Mouse (Mus musculus) NIH3T3 (cell line): ENCODE results near the gene Csf2rb.
"Not testable (repeated sequence)": the region's sequence is repeated elsewhere in the genome, so short reads cannot be mapped to it uniquely, and the experiment has no call there.

Experiments
- DNase-seq: peaks from one replicate; pipeline ENCODE4 v3.0.0-alpha.2; 2012; ENCODE audit warnings: low read depth

Gene Csf2rb

DNA sequence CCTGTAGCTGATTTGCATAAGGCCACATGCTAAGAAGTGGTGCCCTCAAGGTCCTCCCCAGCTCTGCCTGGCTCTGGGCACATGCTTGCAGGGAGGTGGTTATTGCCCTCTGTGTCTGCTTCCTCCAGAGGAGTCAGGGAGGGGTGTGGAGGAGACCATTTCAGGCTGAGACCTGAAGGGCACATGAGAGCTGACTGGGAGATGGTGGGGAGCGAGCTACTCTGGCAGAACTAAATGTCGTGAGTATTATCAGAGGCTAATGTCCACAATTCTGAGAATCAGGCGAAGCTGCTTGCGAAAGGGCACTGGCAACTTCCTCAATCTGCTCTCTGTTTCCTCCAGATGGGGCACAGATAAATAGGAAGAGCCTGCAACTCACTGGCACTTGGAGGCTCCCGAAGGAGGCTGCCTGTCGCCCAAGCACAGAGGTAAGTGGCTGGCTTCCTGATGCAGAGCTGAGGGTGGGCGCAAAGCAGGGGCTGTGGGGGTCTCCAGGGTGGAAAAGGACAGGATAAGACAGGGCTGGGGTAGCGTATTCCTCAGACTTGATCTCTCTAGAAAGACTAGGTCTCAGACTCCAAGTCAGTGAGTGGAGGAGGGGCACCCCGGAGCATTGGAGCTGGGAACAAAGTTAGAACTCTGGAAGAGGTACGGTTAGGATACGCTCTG is at the start of gene Csf2rb:
TSS of gene Csf2rb (plus strand) at position 82 of the 669 bp plus-strand sequence.
- no peak for DNase-seq

GRCm38 (mm10) chr15:78278308-78278707 is 47.2 kb upstream of the Csf2rb start:
- DNase-seq = no peak

DNA sequence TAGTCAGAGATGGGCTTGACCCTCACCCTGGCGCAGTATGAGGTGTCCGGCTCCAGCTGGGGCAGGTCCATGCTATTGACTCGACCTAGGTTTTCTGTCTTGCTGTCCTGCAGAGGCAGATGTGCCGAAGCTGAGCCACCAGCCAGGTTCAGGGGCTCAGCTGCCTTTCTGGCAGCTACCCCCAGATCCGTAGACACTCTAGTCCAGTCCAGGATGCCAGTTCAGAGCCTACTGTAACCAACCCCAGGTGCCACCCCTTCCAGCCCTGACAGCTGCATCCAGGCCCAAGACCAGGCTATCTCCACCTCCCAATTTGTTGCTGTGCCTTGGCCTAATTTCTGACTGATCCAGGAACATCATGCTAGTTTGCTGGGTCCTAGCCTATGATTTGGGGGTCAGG is 37.6 kb upstream of the Csf2rb start:
- DNase-seq = no peak

DNA sequence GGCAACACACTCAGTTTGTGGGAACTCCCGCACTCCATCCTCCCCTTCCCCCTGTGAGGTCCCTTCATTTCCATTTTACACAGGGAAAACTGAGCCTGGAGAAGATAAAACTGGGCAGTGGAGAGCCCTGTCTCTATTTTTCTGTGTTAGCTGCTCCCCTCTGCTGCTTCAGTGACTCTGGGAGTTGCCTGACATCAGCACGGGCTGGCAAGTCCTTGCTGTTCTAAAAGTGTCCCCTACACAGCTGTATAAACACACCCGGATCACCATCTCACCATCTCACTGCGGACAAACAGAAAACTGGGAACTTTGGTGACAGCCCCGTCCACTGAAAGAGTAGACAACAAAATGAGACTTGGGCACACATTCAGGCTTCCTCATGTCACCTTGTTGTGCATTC is 35.8 kb upstream of the Csf2rb start:
- not testable (repeated sequence) for DNase-seq

DNA sequence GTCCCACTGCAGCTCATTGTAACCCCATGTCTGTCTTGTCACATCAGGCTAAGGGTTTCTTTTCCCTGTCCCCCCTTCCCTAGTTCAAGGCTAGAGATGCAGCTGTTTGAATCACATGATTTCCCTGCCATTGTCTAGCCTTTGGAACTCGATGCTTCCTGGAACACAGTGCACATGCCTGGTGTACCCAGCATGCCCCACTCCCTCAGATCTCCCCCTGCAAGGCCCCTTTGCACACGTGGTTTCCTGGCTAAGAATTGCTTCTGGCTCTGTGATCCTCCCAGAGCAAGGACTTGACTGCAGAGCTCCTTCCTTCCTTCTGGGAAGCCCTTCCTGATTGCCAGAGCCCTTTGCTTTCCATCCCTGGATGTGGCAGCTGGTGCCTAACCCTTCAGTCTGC is 32.3 kb upstream of the Csf2rb start:
- not testable (repeated sequence) for DNase-seq

DNA sequence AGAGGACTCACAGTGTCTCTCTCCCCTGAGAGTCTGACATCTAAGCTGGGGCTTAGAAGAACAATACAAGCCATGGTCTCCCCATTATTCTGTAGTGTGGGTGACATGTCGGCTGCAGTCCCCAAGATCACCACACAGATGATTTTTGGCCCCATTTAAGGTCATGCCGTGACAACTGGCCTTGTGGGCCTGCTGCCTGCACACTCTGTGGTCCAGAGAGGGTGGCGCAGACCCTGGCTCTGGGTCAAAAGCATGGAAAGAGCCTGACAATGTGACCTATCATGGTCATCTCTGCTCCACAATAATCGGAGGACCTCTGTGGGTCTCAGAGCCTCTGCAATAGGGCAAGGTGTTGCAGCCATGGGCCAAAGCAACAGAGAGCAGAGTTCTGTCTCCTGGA is 31.8 kb upstream of the Csf2rb start:
- no peak for DNase-seq

DNA sequence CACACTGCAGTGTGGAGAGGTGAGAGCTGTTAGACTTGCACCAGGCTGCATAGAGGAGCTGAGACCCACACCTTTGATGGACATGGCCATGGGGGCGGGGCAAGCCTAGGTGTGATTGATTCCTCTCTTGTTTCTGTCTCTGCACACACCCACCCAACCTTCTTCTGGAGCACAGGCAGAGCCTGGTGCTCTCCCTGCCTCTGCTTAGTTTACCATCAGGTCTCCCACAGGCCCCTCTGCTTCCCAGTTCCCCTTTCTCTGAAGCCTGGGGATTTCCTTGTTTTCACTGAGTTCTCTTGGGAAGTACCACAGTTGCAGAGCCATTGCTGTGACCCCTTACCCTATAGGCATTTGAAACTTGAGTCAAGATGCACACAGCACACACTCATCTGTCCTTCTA is 27.0 kb upstream of the Csf2rb start:
- no peak for DNase-seq

DNA sequence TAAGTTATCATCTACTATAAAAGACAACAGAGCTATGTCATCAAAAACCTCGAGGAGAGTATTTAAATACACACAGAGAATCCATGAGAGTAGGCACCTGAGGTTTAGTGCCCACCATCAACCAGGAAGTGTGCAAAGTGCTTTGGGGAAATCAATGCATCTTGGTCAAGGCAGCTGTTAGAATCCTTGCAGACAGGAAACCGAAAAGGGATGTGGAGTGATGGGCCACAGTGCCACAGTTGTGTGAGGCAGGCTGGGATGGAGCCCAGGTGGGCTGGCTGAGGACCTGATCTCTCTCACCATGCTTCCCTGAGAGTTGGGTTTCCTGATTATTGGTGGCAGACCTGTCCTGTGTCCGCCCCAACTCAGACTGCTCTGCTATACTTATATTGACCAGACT is 25.9 kb upstream of the Csf2rb start:
- DNase-seq = no peak

DNA sequence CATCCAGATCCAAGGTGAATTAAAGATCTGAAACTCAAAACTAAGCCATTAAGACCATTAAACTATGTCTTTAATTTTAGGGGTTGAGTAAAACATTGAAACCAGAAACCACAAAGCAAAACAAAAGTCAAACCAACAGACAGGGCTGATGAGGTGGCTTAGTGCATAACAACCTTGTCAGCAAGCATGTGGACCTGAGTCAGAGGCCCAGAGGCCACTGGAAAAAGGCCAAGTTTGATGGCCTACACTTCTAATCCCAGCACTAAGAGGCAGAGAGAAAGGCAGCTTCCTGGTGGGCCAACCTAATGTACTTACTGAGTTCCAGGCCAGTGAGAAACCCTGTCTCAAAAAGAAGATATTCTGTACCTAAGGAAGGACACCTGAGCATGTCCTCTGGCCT is 24.8 kb upstream of the Csf2rb start:
- peak; percentile 68 for DNase-seq

GRCm38 (mm10) chr15:78302718-78303117 is 22.8 kb upstream of the Csf2rb start:
- DNase-seq = no peak

DNA sequence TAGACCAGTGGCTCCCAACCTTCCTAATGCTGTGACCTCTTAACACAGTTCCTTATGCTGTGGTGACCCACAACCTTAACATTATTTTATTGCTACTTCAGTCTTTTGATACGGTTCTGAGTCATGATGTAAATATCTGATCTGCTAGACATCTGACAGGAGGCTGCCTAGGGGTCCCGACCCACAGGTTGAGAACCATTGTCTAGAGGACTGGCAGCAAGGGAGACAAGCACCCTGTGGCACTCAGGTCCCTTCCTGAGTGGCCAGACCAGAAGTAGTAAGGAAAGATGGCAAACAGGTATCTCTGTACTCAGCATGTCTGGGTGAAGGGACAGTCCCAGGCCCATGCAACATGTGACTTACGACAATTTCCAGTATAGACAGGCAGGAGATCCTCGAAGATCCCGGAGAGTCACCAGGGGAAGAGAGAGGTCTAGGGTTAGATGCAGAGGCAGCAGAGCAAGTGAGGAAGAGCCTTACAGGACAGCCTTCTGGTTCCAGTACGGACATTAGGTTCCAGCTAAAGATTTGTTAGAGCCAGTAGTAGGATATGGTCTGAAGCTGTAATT is 21.8 kb upstream of the Csf2rb start:
- DNase-seq = no peak

DNA sequence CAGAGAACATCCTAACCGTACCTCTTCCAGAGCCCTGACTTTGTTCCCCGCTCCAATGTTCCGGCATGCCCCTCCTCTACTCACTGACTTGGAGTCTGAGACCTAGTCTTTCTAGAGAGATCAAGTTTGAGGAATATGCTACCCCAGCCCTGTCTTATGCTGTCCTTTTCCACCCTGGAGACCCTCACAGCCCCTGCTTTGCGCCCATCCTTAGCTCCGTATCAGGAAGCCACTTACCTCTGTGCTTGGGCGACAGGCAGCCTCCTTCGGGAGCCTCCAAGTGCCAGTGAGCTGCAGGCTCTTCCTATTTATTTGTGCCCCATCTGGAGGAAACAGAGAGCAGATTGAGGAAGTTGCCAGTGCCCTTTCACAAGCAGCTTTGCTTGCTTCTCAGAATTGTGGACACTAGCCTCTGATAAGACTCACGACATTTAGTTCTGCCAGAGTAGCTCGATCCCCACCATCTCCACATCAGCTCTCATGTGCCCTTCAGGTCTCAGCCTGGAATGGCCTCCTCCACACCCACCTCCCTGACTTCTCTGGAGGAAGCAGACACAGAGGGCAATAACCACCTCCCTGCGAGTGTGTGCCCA is 20.1 kb upstream of the Csf2rb start, which contains the start of gene Csf2rb2:
TSS of gene Csf2rb2 (minus strand) at position 381 of the 593 bp plus-strand sequence.
- no peak for DNase-seq

- DNase-seq = no peak
Observed at GRCm38 (mm10) chr15:78309865-78310264, 15.7 kb upstream of the Csf2rb start.

DNA sequence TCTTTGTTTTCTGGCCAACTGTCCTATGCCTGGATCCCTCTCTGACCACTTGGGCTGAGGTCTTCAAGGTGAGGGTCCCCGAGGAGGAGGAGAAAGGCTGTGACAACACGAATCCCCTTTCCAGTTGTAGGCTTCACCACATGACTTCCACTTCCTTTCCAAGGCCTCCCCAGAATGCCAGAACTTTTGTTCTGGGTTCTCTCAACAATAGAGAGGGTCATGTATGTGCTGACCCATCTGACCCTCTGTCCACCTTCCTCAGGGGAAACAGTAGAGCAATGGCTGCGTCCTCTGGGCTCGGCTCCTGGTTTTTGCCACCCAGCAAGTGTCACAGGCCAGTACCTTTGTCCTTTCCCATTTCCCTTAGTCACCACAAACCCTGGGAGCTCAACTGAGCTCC is 14.6 kb upstream of the Csf2rb start:
- DNase-seq = no peak

DNA sequence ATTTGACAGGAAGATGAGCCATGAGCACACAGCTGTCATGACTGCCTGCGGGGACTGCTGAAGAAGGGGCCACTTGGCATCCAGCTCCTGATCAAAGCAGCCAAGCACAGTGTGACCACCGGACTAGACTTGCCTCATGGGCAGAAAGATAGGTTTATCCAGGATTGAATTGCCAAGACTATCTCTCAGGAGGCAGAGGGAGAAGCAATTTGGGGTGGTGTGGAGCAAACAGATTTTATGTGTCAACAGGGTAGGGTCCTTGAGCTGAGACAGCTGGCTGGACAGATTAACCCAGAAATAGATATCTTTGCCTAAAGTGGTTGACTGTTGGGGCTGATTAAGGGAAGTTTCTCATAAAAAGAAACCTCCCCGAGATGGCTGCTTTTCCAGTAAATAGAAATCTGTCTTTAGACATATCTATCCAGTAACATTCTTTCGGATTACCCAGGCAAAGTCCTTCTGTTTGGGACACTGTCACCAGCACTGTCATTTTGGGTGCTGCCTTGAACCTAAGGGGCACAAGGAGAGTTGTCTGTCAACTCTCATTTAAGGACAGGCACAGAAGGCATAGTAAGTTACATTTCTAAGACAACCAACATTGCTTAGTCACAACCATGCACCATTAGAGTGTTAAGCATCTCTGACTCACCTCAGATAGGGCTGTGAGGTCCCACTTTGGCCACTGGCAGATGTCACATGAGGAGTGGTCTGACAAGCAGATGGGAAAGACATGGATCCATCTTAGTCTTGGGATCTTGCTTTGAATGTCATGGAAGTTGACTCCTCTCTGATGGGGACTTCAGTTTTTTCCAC is 12.9 kb upstream of the Csf2rb start:
- not testable (repeated sequence) for DNase-seq

- DNase-seq = not testable (repeated sequence)
Observed at GRCm38 (mm10) chr15:78313659-78314058, 11.9 kb upstream of the Csf2rb start.

GRCm38 (mm10) chr15:78318338-78319171 is 7.0 kb upstream of the Csf2rb start:
- DNase-seq = not testable (repeated sequence)

DNA sequence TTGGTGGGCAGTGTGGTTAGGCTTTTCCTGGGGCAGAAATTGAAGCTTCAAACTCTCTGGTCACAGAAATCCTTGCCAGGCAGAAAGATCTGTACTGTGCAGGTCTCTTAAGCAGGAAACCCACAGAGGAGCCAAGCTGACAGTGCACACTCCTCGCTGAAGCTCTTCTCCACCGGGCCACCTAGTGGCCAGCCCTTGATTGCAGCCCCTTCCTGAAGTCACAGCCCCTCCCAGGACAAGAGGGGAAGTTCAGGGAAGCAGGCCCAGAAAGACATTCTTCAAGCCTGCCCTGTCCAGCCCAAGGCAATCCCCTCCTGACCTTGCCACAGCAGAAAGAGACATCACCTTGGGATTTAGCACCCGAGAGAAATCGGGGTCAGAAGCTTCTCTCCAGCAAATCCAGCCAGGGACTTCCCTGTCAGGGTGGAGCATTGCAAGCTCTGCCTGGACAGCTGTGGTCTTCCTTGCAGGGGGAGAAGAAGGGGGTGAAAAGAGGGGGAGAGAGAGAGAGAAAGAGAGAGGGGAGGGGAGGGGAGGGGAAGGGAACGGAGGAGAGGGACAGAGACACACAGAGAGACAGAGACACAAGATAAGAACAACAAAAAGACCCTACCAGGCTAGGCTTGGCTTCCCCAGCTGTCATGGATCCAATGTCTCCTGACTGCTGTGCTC is 4.6 kb upstream of the Csf2rb start:
- peak; percentile 85 for DNase-seq

DNA sequence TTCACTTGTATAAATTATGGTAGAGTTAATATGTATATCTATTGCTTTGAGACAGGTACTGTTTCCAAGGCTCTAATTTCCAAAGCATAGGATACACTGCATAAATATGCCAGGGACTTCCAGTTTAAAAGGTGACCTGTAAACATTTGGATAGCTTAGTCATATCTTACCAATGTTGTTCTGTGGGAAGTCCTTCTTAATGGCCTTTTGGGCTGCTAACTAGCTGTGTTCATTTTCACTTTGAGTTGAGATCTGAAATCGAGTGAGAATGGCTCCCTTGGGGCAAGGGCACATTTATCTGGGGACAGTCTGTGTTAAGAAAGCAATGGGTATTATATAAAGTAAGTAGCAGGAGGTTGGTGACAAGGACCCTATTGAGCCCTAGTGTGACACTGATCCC is 2.2 kb upstream of the Csf2rb start:
- DNase-seq = no peak

GRCm38 (mm10) chr15:78324294-78324693 is 1.3 kb upstream of the Csf2rb start:
- DNase-seq = no peak

GRCm38 (mm10) chr15:78326747-78327146 is 1.2 kb downstream of the Csf2rb start:
- no peak for DNase-seq
